Mouse (Mus musculus) erythroblast, embryonic 14.5 days (primary cell): ENCODE data around the gene Smyd4.

Experiments
- GATA1 ChIP-seq: IDR thresholded peaks from 2 replicates; pipeline ENCODE4 v1.6.1; 2012; ENCODE audit warnings: low read length, inconsistent platforms, mixed read lengths
- TAL1 ChIP-seq: IDR thresholded peaks from 3 replicates; pipeline ENCODE4 v1.6.1; 2012; ENCODE audit warnings: low read length, inconsistent platforms, mixed read lengths

DNA sequence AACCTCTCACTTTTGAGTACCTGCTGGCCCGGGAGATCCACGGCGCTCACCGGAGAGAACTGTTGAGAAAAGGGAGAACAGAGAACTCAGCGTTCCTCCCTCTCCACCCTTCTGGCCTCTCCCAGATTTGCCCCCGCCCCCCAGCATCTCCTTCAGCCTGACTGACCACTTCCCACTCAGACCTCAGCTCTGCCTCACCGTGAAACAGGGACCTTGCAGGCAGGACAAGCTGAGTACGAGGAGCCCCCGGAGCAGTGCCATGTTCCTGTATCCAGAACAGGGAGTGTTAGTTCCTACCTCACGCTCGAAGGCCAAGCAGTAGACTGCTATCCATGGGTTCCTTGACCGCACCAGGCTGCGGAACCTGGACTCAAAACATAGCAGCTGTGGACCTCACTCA is 90.0 kb downstream of the Smyd4 start:
- no peak for TF ChIP-seq GATA1
- no peak for TF ChIP-seq TAL1
